Mouse (Mus musculus): ENCODE measurements around the gene Gm15091.
"Not testable (repeated sequence)": the region's sequence is repeated elsewhere in the genome, so short reads cannot be mapped to it uniquely, and the experiment has no call there.

Gene Gm15091

GRCm38 (mm10) chrX:149941355-149941754 lies at the start of gene Gm15091:
Gm15091 (plus strand) TSS chrX:149941655.
- not testable (repeated sequence) for DNase-seq (ENCODE audit: low spot score)
